Mouse (Mus musculus): ENCODE results near the gene Flt1.

The Flt1 gene

DNA sequence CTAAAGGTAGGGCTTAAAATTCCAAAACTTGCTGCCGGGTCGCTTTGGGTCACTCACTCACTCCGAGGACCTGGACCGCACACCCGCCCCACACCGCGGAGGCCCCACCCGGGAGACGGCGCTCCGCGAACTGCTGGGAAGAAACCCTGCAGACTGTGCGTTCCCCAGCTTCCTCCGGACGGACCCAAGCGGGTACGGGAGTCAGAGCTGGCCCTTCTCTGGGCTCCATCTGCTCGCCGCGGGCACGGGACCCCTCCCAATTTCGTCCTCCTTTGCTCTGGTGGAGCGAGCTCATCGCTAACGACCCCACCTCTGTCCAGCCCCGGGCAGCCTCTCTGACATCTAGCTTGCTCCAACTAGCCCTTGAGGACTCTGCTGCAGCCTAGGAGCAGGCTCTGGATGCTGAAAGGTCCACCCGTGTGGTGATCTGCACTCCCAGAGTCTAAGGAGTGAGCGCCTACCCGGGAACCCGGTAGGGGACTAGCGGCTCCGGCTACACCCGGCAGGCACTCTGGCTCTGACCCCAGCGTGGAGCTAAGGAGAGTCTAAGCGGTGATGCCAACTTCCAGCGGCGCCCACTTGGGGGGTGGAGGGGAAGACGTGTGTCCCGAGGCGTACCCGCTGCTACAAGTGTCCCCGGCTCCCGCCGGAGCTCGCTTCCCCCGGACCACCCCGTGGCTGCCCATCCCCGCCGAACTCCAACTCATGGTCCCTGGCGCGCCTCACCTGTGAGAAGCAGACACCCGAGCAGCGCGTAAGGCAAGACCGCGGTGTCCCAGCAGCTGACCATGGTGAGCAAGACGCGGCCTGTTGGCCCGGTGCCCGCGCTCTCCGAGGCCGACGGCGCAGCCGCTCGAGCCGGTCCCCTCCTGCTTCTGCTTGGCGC, 623 bp downstream of the Flt1 start:
- DNase-seq (ENCODE audit: extremely low read depth, low read depth), result no peak

DNA sequence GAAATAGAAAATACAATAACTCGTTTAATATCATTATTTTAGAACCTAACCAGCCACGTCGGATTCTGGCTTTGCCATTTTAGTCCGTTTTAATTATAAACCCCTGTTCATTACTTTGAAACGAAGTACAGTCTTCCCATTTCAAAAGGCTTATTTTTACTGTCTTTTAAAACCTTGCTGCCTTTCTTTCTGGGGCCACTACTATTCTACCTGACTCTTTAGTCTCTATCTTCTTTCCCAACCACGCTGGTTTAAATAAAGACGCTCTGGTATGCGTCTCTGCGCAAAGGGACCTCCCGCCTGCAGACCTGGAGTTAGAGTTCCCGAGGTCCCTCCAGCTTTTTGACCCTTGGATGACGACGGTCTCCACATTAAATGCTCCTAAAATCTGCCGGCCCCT, 1.4 kb downstream of the Flt1 start:
- DNase-seq (ENCODE audit: extremely low read depth, low read depth), result no peak

DNA sequence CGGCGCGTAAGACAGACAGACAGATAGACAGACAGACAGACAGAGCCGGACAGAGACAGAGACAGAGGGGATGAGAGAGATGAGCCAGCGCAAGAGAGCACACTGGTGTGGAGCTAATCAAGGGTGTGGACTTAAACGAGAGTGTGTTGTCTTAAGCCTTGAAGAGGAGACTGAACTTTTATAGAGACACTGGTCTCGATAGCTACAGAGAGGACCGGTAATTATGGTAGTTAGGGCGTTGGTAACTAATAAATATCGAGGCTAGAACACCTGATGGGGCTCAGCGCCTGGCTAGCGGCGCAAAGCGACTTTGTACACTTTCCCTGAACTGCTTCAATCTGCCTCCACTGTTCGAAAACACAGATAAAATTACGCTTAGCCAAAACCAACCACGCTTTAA, 2.0 kb downstream of the Flt1 start:
- DNase-seq (ENCODE audit: extremely low read depth, low read depth), result no peak

DNA sequence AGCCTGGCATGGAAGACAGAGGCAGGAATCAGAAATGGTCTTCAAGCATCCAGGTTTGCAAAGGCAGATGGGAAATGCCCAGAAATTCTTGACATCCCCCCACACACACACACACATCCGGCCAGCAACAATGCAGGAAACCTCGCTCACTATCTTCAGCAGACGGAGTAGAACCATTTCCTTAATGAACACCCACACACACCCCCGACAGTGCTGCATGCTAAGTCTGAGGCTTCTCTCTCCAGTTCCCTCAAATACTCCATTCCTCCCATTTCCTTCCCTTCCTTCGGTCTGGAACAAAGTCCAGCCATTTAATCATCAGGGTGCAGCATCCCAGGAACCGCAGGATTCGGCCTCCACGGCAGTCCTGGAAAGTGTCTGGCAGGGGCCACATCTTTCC, 4.4 kb downstream of the Flt1 start:
- DNase-seq (ENCODE audit: extremely low read depth, low read depth), result peak; percentile 58

DNA sequence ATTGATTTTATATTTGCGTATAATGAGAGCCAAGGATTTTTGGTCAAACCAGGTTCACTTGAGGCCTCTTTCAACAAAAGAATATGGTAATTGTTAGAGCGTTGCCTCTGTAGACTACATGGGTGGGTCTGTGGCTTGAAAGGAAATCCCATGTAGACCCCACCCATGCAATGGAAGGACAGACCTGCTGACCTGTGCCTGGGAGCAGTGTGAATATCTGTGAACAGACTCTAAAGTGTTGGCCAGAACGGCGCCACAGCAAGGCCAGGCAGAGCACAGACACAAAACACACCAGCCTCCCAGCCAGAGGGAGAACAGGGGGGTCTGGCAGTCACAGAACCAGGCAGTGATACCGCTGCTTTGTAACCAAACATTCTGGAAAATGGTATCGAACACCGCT, 7.5 kb downstream of the Flt1 start:
- no peak for DNase-seq (ENCODE audit: extremely low read depth, low read depth)

DNA sequence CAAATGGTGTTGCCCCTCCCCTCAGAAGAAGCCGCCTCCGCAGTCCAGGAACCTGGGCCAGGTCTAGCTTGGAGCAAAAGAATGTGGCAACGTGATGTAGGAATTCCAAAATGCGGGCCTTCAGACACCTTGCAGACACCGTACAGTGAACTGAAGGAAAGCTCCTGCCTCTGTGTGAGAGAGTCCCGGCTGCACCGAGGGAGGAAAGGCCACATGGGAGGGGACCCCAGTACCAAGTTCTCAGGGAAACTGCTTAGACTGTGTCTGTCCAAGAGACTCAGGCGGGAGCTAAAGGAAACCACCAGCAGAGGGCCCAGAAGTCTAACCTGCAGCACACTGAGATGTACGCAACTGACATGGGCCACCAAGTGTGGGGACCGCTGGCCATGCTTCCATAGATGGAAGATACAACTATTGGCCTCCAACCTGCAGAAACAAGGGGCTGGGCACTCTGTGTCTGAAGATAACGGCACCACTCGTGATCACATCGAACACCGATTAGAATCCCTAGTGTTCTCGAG, 9.1 kb downstream of the Flt1 start:
- DNase-seq (ENCODE audit: extremely low read depth, low read depth), result no peak

DNA sequence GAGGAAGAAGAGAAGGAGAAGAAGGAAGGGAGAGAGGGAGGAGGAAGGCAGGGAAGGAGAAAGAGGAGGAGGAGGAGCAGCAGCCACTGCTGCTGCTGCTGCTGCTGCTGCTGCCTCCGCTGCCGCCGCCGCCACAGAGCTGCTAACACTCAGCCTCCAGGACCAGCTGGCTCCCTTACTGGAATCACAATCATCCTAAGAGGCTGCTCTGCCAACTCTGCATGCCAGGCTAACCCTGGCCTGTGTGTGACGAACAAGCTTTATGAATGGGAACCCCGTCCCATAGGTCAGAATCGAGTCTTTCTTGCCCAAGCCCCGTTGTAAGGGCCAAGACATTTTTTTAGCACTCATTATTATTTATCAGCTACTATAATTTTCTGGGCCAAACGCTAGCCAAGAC, 9.5 kb downstream of the Flt1 start:
- DNase-seq (ENCODE audit: extremely low read depth, low read depth), result no peak

DNA sequence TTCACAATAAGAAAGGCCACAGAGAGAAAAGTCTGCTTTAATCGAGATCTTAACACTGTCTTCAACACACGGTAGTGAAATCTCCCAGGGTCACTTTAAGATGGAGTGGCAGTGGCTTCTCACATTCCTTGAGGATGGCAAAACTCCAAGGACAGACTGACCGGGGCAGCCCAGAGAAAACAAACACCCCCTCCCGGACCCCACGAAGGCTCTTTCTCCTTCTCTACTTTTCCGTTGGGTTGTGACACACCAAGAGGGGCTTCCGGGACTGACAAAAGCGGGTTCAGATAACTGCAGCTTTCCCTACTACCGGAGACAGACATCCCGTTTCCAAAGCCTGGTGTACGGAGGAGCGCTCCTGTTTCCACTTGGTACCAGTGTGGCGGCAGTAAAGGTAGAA, 10.4 kb downstream of the Flt1 start:
- DNase-seq (ENCODE audit: extremely low read depth, low read depth), result no peak

DNA sequence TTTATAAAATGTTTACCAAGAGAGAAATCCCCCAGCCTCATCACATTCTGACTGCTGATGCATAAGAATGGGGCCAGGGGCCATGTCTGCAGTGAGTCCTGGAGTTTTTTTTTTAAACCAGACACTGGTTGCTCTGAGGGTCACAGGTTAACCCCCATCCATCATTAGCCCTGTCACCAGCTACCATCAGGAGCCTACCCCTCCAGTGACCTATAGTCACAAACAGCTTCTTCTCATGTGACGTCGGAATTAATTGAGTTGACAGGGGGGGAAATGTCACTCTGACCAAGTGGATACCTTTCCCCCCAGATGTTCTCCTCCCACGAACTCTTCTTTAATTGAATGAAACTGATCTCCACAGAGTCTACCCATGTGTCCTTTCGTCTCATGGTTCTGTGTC, 17.3 kb downstream of the Flt1 start:
- DNase-seq (ENCODE audit: extremely low read depth, low read depth), result no peak

DNA sequence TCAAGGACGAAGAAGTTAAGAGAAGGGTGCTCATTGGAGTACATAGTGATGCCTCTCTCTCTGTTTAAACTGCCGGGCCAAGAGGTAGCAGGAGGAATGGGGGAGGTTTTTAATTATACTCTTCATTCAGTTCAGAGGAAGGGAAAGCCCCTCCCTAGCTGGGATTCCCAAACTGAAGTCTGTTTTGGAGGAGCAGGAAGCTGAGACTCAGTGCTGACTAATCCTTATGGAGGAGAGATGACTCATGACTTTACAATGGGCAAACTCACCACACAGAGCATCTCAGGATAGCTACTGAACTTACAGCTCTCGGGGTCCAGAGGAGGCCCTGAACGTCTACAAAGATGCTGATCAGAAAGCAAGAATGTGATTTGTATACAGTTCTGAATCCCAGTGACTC, 18.3 kb downstream of the Flt1 start:
- no peak for DNase-seq (ENCODE audit: extremely low read depth, low read depth)

DNA sequence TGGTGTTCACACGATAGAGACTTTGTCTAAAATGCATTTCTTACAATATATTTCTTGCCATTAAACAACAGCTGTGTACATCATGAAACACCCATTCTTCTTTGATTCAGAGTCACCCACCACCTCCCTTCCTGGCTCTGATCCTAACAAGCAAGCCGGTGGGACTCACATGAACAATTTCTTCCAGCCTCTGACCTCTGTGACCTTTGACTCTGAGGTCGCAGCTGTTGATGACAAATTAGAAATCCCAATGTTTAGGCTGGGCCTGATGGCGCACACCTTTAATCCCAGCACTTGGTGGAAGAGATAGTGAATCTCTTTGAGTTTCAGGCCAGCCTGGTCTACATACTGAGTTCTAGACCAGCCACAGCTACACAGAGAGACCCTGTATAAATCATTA, 20.9 kb downstream of the Flt1 start:
- DNase-seq (ENCODE audit: extremely low read depth, low read depth), result no peak

DNA sequence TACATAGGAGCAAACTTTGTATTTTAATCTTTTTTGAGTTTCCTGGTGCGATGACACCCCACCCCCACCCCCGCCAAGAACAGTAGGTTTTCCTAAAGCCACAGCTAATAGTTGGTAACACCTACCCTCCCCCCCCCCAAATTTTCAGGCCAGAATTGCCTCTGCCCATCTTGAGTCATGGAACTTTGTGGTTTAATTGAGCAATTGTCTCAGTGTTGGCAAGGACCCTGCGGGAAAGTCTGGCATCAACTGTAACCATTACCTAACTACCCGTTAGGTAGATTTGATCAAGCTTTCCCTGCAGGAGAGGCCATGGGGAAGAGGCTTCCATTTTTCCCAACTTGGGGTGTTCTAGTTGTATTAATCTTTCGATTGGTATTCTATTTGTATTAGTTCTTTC, 23.4 kb downstream of the Flt1 start:
- no peak for DNase-seq (ENCODE audit: extremely low read depth, low read depth)

DNA sequence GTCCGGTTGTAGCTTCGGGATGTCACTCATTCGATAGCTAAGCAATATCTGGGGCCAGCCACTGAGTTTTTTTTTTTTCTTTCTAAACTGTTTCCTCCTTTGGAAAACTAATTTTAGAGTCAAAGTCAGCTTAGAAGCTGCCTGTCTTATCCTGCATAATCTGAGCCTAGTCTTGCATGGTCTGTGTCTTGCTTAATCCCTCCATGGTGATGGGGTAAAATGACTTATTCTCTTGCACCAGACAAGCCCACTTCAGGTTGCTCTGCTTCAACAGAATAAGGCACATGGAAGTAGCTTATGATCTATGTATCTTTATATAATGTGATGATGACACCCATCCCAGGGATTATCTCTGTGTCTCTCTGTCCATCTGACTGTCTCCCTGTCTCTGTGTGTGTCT, 24.8 kb downstream of the Flt1 start:
- no peak for DNase-seq (ENCODE audit: extremely low read depth, low read depth)

DNA sequence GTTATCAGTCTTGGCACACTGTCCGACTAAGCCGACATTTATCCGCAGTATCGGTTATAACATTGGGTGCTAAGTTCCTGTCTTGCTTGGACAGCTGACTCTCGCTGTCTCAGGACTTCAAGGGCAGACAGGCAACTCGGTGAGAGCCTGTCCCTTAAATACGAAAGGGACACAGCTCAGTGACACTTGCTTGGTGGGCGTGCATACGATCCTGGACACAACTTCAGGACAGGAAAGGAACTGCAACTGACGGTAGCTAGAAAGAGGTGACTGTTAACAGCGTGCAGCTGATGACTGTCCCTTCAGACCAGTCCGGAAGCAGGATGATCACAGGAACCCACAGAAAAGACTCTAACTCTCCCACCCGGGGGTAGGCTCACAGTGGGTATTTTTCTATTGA, 27.8 kb downstream of the Flt1 start:
- peak; percentile 65 for DNase-seq (ENCODE audit: extremely low read depth, low read depth)

DNA sequence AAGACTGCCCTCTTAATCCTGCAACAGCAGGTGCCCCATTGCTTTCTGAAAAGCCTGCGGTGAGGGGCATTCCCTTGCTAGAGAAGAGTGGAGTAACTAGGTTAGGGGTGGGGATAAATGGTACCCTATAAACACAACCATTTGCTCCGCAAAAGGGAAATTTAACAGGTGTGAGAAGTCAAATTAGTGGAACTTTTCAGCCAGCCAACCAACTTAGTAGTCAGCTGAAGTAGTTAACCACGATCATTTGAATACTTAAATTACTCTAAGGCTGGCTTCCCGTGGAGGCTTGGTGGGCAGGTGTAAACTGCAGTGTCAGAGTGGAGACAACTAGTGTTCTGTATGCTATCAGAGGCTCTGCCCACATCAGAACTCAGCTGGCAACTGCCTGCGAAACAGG, 28.6 kb downstream of the Flt1 start:
- no peak for DNase-seq (ENCODE audit: extremely low read depth, low read depth)

DNA sequence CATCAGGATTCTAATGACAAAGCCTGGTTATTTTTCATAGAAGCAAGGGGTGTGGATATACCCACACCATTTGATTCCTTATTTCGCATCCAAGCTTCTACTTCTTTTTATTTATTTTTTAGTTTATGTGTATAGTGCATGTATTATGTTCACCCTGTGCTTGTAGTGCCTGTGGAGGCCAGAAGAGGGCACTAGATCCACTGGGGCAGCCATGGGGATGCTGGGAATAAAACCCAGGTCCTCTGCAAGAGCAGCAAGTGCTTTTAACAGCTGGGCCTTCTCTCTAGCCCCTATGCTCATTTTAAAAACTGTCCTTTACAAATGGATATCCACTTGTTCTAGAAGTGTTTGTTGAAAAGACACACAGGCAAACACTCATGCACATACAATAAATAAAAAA, 33.2 kb downstream of the Flt1 start:
- DNase-seq (ENCODE audit: extremely low read depth, low read depth), result no peak

DNA sequence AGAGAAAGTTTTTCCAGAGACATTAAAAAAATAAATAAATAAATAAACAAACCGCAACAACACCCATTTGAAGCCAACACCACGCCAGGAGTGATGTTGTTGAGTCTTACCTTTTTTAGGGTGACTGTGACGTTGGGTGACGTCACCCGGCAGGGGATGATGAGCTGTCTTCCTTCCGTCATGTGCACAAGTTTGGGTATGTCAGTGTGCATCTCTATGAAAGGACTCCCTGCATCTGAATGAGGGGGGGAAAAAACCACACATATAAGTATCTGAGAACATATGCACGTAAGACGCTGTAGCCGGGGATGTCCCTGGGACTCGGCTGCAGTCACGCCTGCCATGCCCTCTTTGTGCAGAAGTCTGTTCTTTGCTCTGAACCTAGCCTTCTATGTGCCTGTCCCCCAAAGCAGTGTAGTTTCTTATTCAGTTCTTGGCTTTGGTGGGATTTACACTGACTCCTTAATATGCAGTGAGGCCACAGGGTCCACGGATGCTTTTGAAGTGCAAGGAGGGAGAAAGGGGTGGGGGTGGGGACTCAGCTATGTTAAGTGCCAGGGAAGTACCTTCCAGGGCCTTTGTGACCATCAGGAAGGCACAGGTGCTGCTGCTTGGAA, 42.0 kb downstream of the Flt1 start:
- DNase-seq (ENCODE audit: extremely low read depth, low read depth), result no peak

DNA sequence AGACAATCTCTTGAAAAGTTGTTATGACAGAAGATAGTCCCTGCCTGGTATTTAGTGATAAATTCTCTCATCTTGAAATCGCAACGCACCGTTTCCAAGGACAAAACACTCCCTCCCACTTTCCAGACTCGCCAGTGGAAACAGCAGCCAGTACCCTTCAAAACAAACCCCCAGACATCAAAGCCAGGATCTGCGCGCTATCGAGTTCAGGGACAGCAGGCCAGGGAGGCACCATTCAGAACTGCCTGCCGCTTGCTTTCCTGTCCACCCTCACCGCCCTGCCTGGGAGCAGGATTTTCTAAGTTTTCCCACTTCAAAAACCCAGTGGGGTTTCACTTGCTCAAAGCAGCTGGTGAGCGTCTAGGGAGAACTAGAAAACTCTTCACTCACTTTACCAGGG, 44.6 kb downstream of the Flt1 start:
- DNase-seq (ENCODE audit: extremely low read depth, low read depth), result no peak

DNA sequence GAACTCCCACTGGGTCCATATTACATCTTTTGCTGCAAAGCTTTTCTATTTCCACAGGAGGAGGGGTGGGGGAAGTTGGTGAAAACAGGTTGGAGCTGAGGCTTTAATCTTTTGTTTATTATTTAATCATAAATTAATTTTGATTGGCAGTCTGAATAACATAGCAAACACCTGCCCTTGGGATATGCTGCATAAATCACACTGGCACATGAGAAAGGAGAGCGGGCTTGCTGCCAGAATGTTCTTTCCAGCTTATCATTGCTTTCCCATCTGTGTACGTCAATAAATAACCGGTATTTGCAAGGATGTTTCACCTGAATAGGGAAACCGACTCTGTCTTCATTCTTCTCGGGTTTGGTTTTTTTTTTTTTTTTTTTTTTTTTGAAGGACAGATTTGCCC, 45.1 kb downstream of the Flt1 start:
- no peak for DNase-seq (ENCODE audit: extremely low read depth, low read depth)

DNA sequence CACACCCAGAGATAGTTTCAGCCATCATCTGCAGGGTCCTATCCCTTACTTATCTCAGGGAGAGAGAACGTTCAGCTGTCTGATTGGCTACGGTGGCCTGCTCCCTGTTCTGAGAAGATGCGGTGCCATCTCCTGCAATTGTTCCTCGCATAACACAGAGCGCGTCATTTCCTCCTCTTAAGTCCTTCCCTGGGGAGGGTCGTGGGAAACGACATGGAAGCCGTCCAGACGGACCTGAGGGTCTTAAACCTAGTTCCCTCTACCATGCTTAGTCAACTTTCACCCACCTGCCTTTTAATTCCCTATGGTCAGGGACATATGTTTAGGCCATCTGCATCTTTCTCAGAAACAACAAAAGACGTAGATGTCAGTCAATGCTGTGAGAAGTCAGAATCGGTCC, 46.5 kb downstream of the Flt1 start:
- DNase-seq (ENCODE audit: extremely low read depth, low read depth), result no peak

DNA sequence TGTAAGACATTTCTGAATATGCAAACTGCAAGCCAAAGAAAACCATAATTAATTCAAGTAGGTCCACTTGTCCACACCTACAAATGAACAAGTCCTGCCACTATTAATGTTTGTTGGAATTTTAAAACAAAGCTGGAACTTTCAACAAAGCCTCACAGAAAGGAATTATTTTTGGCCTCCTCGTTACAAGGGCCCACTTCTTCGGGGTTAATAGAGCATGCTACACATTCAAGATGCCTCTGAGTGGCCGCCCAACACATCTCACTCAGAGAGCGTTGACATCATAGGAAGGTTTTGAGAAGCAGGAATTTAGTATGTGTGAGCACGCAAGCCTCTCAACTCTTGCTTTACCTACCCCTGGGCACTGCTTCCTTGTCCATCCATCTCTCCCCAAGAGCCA, 50.0 kb downstream of the Flt1 start:
- DNase-seq (ENCODE audit: extremely low read depth, low read depth), result no peak

DNA sequence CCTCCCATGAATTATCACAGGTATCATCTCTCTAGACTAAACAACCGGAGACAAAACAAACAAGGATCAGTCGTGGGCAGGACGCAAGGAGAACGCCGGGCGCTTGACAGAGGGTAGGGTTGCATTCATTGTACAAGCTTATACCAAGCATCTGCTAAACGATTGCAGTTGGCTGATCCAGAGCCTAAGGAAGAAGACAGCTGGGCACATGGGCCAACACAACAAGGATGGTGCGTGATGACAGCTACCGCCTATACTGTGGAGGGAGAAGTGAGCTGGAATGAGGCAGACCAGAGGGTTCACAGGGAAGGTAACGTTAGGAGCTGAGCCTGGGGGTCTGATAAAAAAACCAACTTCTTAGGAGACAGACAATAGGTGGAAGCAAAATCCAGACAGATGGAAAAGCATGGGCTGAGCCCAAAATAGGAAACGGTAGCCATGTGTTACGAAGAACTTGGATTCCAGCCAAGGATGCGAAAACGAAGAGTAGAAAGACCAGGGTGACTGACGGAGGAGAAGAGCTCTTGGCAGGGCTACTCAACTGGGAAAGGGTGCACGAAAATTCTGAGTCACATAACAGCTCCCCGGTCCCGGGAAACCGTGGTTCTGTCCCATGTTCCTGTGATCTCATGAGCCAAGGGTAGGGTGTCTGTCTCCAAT, 53.9 kb downstream of the Flt1 start:
- no peak for DNase-seq (ENCODE audit: extremely low read depth, low read depth)
